Mouse (Mus musculus): Measurements from ENCODE around the gene Pkp2. TPM values are rescaled to one million over a fixed set of nuclear protein-coding genes. Genes with fewer than 3 reads are reported as not detected.
"Not testable (repeated sequence)": the region's sequence is repeated elsewhere in the genome, so short reads cannot be mapped to it uniquely, and the experiment has no call there.

The Pkp2 gene
- total RNA-seq (2014; rRNA removed; ENCODE audit: low replicate concordance), result 172 and 198 TPM in 2 replicates
- polyA plus RNA-seq (2015; fragmentation: Nextera tagmentation; extraction: Ambion mirVana), result 103 and 107 TPM in 2 replicates

- under 1% methylated on average over 47 of the region's 59 CpGs for WGBS
These were observed at the start of gene Pkp2 for GRCm38 (mm10) chr16:16213079-16213760. Gene Pkp2 (plus strand): TSS chr16:16213318.

GRCm38 (mm10) chr16:16197374-16197773 is 15.7 kb upstream of the Pkp2 start:
- no peaks in the 10 kb centered on the region for H3K36me3 ChIP-seq (replicated peaks; ENCODE audit: control insufficient read depth, insufficient read depth, low read length)
- H3K9ac ChIP-seq (replicated peaks; ENCODE audit: low read depth, low read length), result no peak overlapping the region
- DNase-seq (ENCODE audit: low spot score) (no peak), ATAC-seq (ENCODE audit: insufficient read depth, low read depth) (no peak)
- H3K27me3 ChIP-seq (ENCODE audit: control insufficient read depth, insufficient read depth, low read length), result no peaks in the 10 kb centered on the region
- no peaks in the 10 kb centered on the region for H3K9me3 ChIP-seq (replicated peaks; ENCODE audit: control insufficient read depth, low read length)
- no peak overlapping the region for H3K4me3 ChIP-seq (ENCODE audit: low read depth, low read length)
- no peak overlapping the region for H3K27ac ChIP-seq (ENCODE audit: low read depth)
- TF ChIP-seq CTCF (IDR thresholded peaks at IDR 0.05; ENCODE audit: low read depth), result 0 out of 2 replicates have a peak, but pooled peaks have one; percentile 17
- TF ChIP-seq EP300 (IDR thresholded peaks at IDR 0.05; ENCODE audit: low read depth), result no peak
- 58% methylated on average over 17 of the region's 17 CpGs for WGBS
- H3K4me2 ChIP-seq (ENCODE audit: low read depth, low read length), result no peak overlapping the region
- no peaks in the 10 kb centered on the region for H3K4me1 ChIP-seq (ENCODE audit: control insufficient read depth, insufficient read depth)

More at GRCm38 (mm10) chr16:16213079-16213760, at the start of gene Pkp2:
- H3K4me3 ChIP-seq (ENCODE audit: low read depth, low read length), result peak within 1 kb of the TSS; percentile 88
- no peaks in the 10 kb centered on the region for H3K36me3 ChIP-seq (replicated peaks; ENCODE audit: control insufficient read depth, insufficient read depth, low read length)
- ATAC-seq (ENCODE audit: insufficient read depth, low read depth) (peak; percentile 92), DNase-seq (ENCODE audit: low spot score) (peak; percentile 89)
- H3K27ac ChIP-seq (ENCODE audit: low read depth), result peak within 1 kb of the TSS; percentile 97
- TF ChIP-seq EP300 (IDR thresholded peaks at IDR 0.05; ENCODE audit: low read depth) (no peak), CTCF (IDR thresholded peaks at IDR 0.05; ENCODE audit: low read depth) (no peak)
- H3K4me1 ChIP-seq (ENCODE audit: control insufficient read depth, insufficient read depth), result peaks cover 10% of the 10 kb centered on the region; the same call in 1 of the 2 replicates
- no peaks in the 10 kb centered on the region for H3K9me3 ChIP-seq (replicated peaks; ENCODE audit: control insufficient read depth, low read length)
- peak within 1 kb of the TSS; percentile 90 for H3K9ac ChIP-seq (replicated peaks; ENCODE audit: low read depth, low read length)
- H3K4me2 ChIP-seq (ENCODE audit: low read depth, low read length), result peak within 1 kb of the TSS; percentile 71
- H3K27me3 ChIP-seq (ENCODE audit: control insufficient read depth, insufficient read depth, low read length), result no peaks in the 10 kb centered on the region

- H3K27me3 ChIP-seq (ENCODE audit: control insufficient read depth, insufficient read depth, low read length); H3K36me3 ChIP-seq (replicated peaks; ENCODE audit: control insufficient read depth, insufficient read depth, low read length); H3K9ac ChIP-seq (replicated peaks; ENCODE audit: low read depth, low read length); H3K27ac ChIP-seq (ENCODE audit: low read depth); H3K9me3 ChIP-seq (replicated peaks; ENCODE audit: control insufficient read depth, low read length); H3K4me3 ChIP-seq (ENCODE audit: low read depth, low read length); H3K4me2 ChIP-seq (ENCODE audit: low read depth, low read length); H3K4me1 ChIP-seq (ENCODE audit: control insufficient read depth, insufficient read depth): not testable (repeated sequence)
- peak; percentile 76 for TF ChIP-seq CTCF (IDR thresholded peaks at IDR 0.05; ENCODE audit: low read depth)
- 21% methylated on average over 8 of the region's 8 CpGs for WGBS
- ATAC-seq (ENCODE audit: insufficient read depth, low read depth) (peak; percentile 79), DNase-seq (ENCODE audit: low spot score) (peak; percentile 40)
These were observed 11.1 kb upstream of the Pkp2 start for GRCm38 (mm10) chr16:16201991-16202390.

GRCm38 (mm10) chr16:16204648-16205047 is 8.5 kb upstream of the Pkp2 start:
- H3K9ac ChIP-seq (replicated peaks; ENCODE audit: low read depth, low read length), result no peak overlapping the region
- no peaks in the 10 kb centered on the region for H3K27me3 ChIP-seq (ENCODE audit: control insufficient read depth, insufficient read depth, low read length)
- H3K9me3 ChIP-seq (replicated peaks; ENCODE audit: control insufficient read depth, low read length), result no peaks in the 10 kb centered on the region
- ATAC-seq (ENCODE audit: insufficient read depth, low read depth), result no peak
- TF ChIP-seq CTCF (IDR thresholded peaks at IDR 0.05; ENCODE audit: low read depth), result no peak
- TF ChIP-seq EP300 (IDR thresholded peaks at IDR 0.05; ENCODE audit: low read depth), result no peak
- H3K27ac ChIP-seq (ENCODE audit: low read depth), result no peak overlapping the region
- H3K4me1 ChIP-seq (ENCODE audit: control insufficient read depth, insufficient read depth), result no peaks in the 10 kb centered on the region
- no peak overlapping the region for H3K4me3 ChIP-seq (ENCODE audit: low read depth, low read length)
- no peak overlapping the region for H3K4me2 ChIP-seq (ENCODE audit: low read depth, low read length)
- no peak for DNase-seq (ENCODE audit: low spot score)
- 89% methylated on average over 1 of the region's 1 CpGs for WGBS
- no peaks in the 10 kb centered on the region for H3K36me3 ChIP-seq (replicated peaks; ENCODE audit: control insufficient read depth, insufficient read depth, low read length)

- DNase-seq (ENCODE audit: low spot score) (no peak), ATAC-seq (ENCODE audit: insufficient read depth, low read depth) (no peak)
- TF ChIP-seq CTCF (IDR thresholded peaks at IDR 0.05; ENCODE audit: low read depth), result no peak
- no peak for TF ChIP-seq EP300 (IDR thresholded peaks at IDR 0.05; ENCODE audit: low read depth)
- Histone ChIP-seq H3K9ac (replicated peaks; ENCODE audit: low read depth, low read length) (no peak overlapping the region), H3K9me3 (replicated peaks; ENCODE audit: control insufficient read depth, low read length) (no peaks in the 10 kb centered on the region), H3K4me3 (ENCODE audit: low read depth, low read length) (peak overlapping the region; percentile 88), H3K4me1 (ENCODE audit: control insufficient read depth, insufficient read depth) (peaks cover 10% of the 10 kb centered on the region; the same call in 1 of the 2 replicates), H3K27ac (ENCODE audit: low read depth) (0 out of 2 replicates have a peak overlapping the region, but pooled peaks have one; percentile 97), H3K36me3 (replicated peaks; ENCODE audit: control insufficient read depth, insufficient read depth, low read length) (no peaks in the 10 kb centered on the region), H3K27me3 (ENCODE audit: control insufficient read depth, insufficient read depth, low read length) (no peaks in the 10 kb centered on the region), H3K4me2 (ENCODE audit: low read depth, low read length) (peak overlapping the region; percentile 71)
- 16% methylated on average over 7 of the region's 7 CpGs for WGBS
These were observed 417 bp upstream of the Pkp2 start for GRCm38 (mm10) chr16:16212723-16213078.
